Mouse (Mus musculus) subcutaneous adipose tissue, adult 2 months (tissue): Measurements from ENCODE around the gene Ces1h. TPM values are rescaled to one million over a fixed set of nuclear protein-coding genes. Genes with fewer than 3 reads are reported as not detected.

Experiments
- polyA plus RNA-seq: library from polyadenylated mRNA; depleted of rRNA; stranded (reverse); fragments of >200 nt; gene quantifications from 2 replicates; pipeline ENCODE4 v1.2.3, GENCODE M21; 2012; ENCODE audit warnings: low replicate concordance; rRNA removed

Gene Ces1h
- polyA plus RNA-seq: not detected in 2 replicates

DNA sequence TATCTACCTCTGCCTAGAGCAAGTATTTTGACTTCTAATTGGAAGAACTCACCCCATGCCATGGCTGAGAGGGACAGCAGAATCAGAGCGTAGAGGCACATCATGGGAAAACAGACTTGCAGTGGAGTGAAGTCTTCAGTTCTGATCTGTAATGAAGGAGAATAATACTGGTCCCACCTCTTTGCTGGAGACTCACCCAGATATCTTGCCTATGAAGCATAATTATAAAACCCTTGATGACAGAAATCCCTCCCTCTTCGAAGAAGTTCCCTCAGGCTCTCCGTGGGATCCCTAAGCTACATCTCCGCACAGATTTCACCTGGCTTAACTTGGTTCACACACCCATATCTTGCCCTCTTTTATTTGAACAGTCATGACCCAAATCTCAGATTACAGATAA is at the start of gene Ces1h:
TSS of gene Ces1h (minus strand) at position 101 of the 400 bp plus-strand sequence.

GRCm38 (mm10) chr8:93337207-93337606 is 42.3 kb downstream of the Ces1h start, which contains the start of gene Ces1g:
Gene Ces1g (minus strand): TSS chr8:93337308.

Other genes with a start within 250 kb of the Ces1h start
- 0.54 TPM in 1 of 2 replicates, not detected in the other for gene Ces1c, start 248.4 kb downstream of the Ces1h start, polyA plus RNA-seq
- gene Ces1d, start 181.9 kb downstream of the Ces1h start, polyA plus RNA-seq: 697 and 1,899 TPM in 2 replicates
- 0.13 and 4.9 TPM in 2 replicates for gene Ces1e, start 150.1 kb downstream of the Ces1h start, polyA plus RNA-seq
- 39.8 and 56.7 TPM in 2 replicates for gene Ces1f, start 100.0 kb downstream of the Ces1h start, polyA plus RNA-seq
- gene Ces1g, start 42.4 kb downstream of the Ces1h start, polyA plus RNA-seq: 0.06 and 0.21 TPM in 2 replicates
- gene Ces5a, start 156.1 kb upstream of the Ces1h start, polyA plus RNA-seq: 0.54 and 1.8 TPM in 2 replicates